ENCODE assay signal across 14 mouse cellular contexts in genomic region chr14:77632466-77633171, GRCm38 (mm10).
DNase-seq lines count a peak whose midpoint lies in the region; ATAC-seq and TF ChIP-seq lines count a peak whose summit lies in the region.
"Had no signal": no experiment of that assay in that cellular context is flagged by ENCODE, and none has a peak within 500 bp of the region (broad histone marks: within the 10 kb centered on the region; RNA-seq: fewer than 3 reads in every experiment).

No protein-coding gene starts in this region.

- no peaks in the 10 kb centered on the region for H3K9me3 ChIP-seq in forebrain, embryonic 13.5 days (replicated peaks)
- no peaks in the 10 kb centered on the region for H3K9me3 ChIP-seq in forebrain, embryonic 11.5 days (ENCODE audit: control insufficient read depth, low read length)
- 0 out of 2 replicates have a peak, but pooled peaks cover 2% of the 10 kb centered on the region for H3K9me3 ChIP-seq in midbrain, embryonic 10.5 days (replicated peaks)
- no peaks in the 10 kb centered on the region for H3K9me3 ChIP-seq in midbrain, embryonic 16.5 days (replicated peaks; ENCODE audit: control insufficient read depth, low read length, poor library complexity, severe bottlenecking)
- no peaks in the 10 kb centered on the region for H3K9me3 ChIP-seq in forebrain, embryonic 15.5 days
- H3K9me3 ChIP-seq in midbrain, postnatal 0 days (ENCODE audit: low read length): no peaks in the 10 kb centered on the region

- intact Hi-C loops in gastrocnemius, postnatal 36 days (cut with DNase I): no loop called here

- peaks cover 5% of the 10 kb centered on the region; the same call in 1 of the 2 replicates for H3K27me3 ChIP-seq in forebrain, embryonic 13.5 days
- H3K27me3 ChIP-seq in forebrain, embryonic 11.5 days (ENCODE audit: control insufficient read depth, insufficient read depth, low read length): peaks cover 6% of the 10 kb centered on the region; the same call in 1 of the 2 replicates
- H3K27me3 ChIP-seq in midbrain, embryonic 10.5 days (ENCODE audit: low read depth, poor library complexity, severe bottlenecking): peaks cover 37% of the 10 kb centered on the region
- no peaks in the 10 kb centered on the region for H3K27me3 ChIP-seq in midbrain, embryonic 16.5 days (ENCODE audit: control insufficient read depth, insufficient read depth, low read depth, low read length)
- no peaks in the 10 kb centered on the region for H3K27me3 ChIP-seq in forebrain, embryonic 15.5 days
- H3K27me3 ChIP-seq in midbrain, postnatal 0 days (ENCODE audit: insufficient read depth, low read length): no peaks in the 10 kb centered on the region

- no peak overlapping the region for H3K9ac ChIP-seq in forebrain, embryonic 13.5 days
- H3K9ac ChIP-seq in forebrain, embryonic 11.5 days (ENCODE audit: low read length): no peak overlapping the region
- no peak overlapping the region for H3K9ac ChIP-seq in midbrain, embryonic 16.5 days (ENCODE audit: low read depth, low read length)
- H3K9ac ChIP-seq in forebrain, embryonic 15.5 days (replicated peaks): no peak overlapping the region
- no peak overlapping the region for H3K9ac ChIP-seq in midbrain, postnatal 0 days (replicated peaks; ENCODE audit: low read length, poor library complexity, severe bottlenecking)

- H3K4me3 ChIP-seq in forebrain, embryonic 13.5 days: no peak overlapping the region
- no peak overlapping the region for H3K4me3 ChIP-seq in forebrain, embryonic 11.5 days (ENCODE audit: low read depth, low read length)
- no peak overlapping the region for H3K4me3 ChIP-seq in midbrain, embryonic 10.5 days
- no peak overlapping the region for H3K4me3 ChIP-seq in midbrain, embryonic 16.5 days (ENCODE audit: low read depth, low read length)
- no peak overlapping the region for H3K4me3 ChIP-seq in forebrain, embryonic 15.5 days
- H3K4me3 ChIP-seq in midbrain, postnatal 0 days (ENCODE audit: low read depth, low read length): no peak overlapping the region
- H3K4me3 ChIP-seq: heart, adult 2 months had no signal

- no peak for TF ChIP-seq CTCF in midbrain, postnatal 0 days (IDR thresholded peaks at IDR 0.05)

- no peaks in the 10 kb centered on the region for H3K36me3 ChIP-seq in forebrain, embryonic 13.5 days (ENCODE audit: poor library complexity, severe bottlenecking)
- no peaks in the 10 kb centered on the region for H3K36me3 ChIP-seq in forebrain, embryonic 11.5 days (ENCODE audit: control insufficient read depth, insufficient read depth, low read length)
- no peaks in the 10 kb centered on the region for H3K36me3 ChIP-seq in midbrain, embryonic 10.5 days
- H3K36me3 ChIP-seq in midbrain, embryonic 16.5 days (ENCODE audit: control insufficient read depth, insufficient read depth, low read length): no peaks in the 10 kb centered on the region
- H3K36me3 ChIP-seq in forebrain, embryonic 15.5 days: 0 out of 2 replicates have a peak, but pooled peaks cover 2% of the 10 kb centered on the region
- H3K36me3 ChIP-seq in midbrain, postnatal 0 days (ENCODE audit: insufficient read depth, low read length): no peaks in the 10 kb centered on the region

- DNase-seq in forebrain, embryonic 11.5 days (ENCODE audit: low spot score): no peak
- DNase-seq in midbrain, embryonic 10.5 days (ENCODE audit: low spot score): no peak
- DNase-seq in midbrain, postnatal 0 days (ENCODE audit: low spot score): peak; percentile 50
- DNase-seq in gastrocnemius, postnatal 36 days: no peak
- no peak for DNase-seq in right cerebral cortex, adult 18-20 months
- DNase-seq: cerebellum, adult 9-11 months; heart, adult 2 months; layer of hippocampus, adult 9-11 months; left cerebral cortex, postnatal 4 days; spleen, adult 18-20 months had no signal

- H3K27ac ChIP-seq in forebrain, embryonic 13.5 days: peak overlapping the region; percentile 4; the same call in 1 of the 2 replicates
- H3K27ac ChIP-seq in forebrain, embryonic 11.5 days (ENCODE audit: low read depth, low read length): no peak overlapping the region
- peak overlapping the region; percentile 42 for H3K27ac ChIP-seq in midbrain, embryonic 10.5 days (replicated peaks)
- H3K27ac ChIP-seq in midbrain, embryonic 16.5 days (ENCODE audit: low read length): no peak overlapping the region; the same call in 1 of the 2 replicates
- peak overlapping the region; percentile 61 for H3K27ac ChIP-seq in forebrain, embryonic 15.5 days (replicated peaks)
- H3K27ac ChIP-seq in midbrain, postnatal 0 days (ENCODE audit: low read depth, low read length): no peak overlapping the region
- H3K27ac ChIP-seq: heart, adult 2 months; kidney, postnatal 0 days had no signal

- peaks cover 75% of the 10 kb centered on the region for H3K4me1 ChIP-seq in forebrain, embryonic 13.5 days
- H3K4me1 ChIP-seq in forebrain, embryonic 11.5 days (replicated peaks; ENCODE audit: control insufficient read depth, insufficient read depth, low read length): peaks cover 11% of the 10 kb centered on the region
- peaks cover 76% of the 10 kb centered on the region for H3K4me1 ChIP-seq in midbrain, embryonic 10.5 days
- peaks cover 20% of the 10 kb centered on the region for H3K4me1 ChIP-seq in midbrain, embryonic 16.5 days (ENCODE audit: control insufficient read depth, insufficient read depth, low read length)
- H3K4me1 ChIP-seq in forebrain, embryonic 15.5 days: peaks cover 60% of the 10 kb centered on the region
- 0 out of 2 replicates have a peak, but pooled peaks cover 3% of the 10 kb centered on the region for H3K4me1 ChIP-seq in midbrain, postnatal 0 days (ENCODE audit: insufficient read depth, low read length)

- no peak for ATAC-seq in forebrain, embryonic 13.5 days
- no peak for ATAC-seq in forebrain, embryonic 11.5 days (replicated peaks; ENCODE audit: low FRiP score)
- no peak for ATAC-seq in midbrain, embryonic 16.5 days
- no peak for ATAC-seq in forebrain, embryonic 15.5 days (replicated peaks)
- no peak for ATAC-seq in midbrain, postnatal 0 days (ENCODE audit: low FRiP score)

- WGBS in forebrain, embryonic 13.5 days: 77% methylated on average over 10 of the region's 10 CpGs
- 81% methylated on average over 10 of the region's 10 CpGs for WGBS in forebrain, embryonic 11.5 days
- WGBS in midbrain, embryonic 10.5 days: 79% methylated on average over 10 of the region's 10 CpGs
- 68% methylated on average over 10 of the region's 10 CpGs for WGBS in midbrain, embryonic 16.5 days
- WGBS in forebrain, embryonic 15.5 days: 77% methylated on average over 10 of the region's 10 CpGs
- WGBS in midbrain, postnatal 0 days: 63% methylated on average over 10 of the region's 10 CpGs

- H3K4me2 ChIP-seq in forebrain, embryonic 13.5 days: no peak overlapping the region
- no peak overlapping the region for H3K4me2 ChIP-seq in forebrain, embryonic 11.5 days (ENCODE audit: low read depth, low read length, severe bottlenecking)
- no peak overlapping the region for H3K4me2 ChIP-seq in midbrain, embryonic 16.5 days (ENCODE audit: low read length)
- H3K4me2 ChIP-seq in forebrain, embryonic 15.5 days (replicated peaks): no peak overlapping the region
- H3K4me2 ChIP-seq in midbrain, postnatal 0 days (ENCODE audit: low read depth, low read length, poor library complexity, severe bottlenecking): no peak overlapping the region

Comparison
In these comparisons a context has a peak if more than half of its experiments do, and no peak if none do; other contexts are left out.
1. H3K27ac ChIP-seq: peak in forebrain, embryonic 13.5 days (single experiment), midbrain, embryonic 10.5 days (single experiment) and forebrain, embryonic 15.5 days (single experiment); none in forebrain, embryonic 11.5 days (single experiment), midbrain, embryonic 16.5 days (single experiment) and midbrain, postnatal 0 days (single experiment).